Mouse (Mus musculus) granulocyte monocyte progenitor cell, adult 5-6 weeks (primary cell): ENCODE data around the gene Wfdc5. TPM values are rescaled to one million over a fixed set of nuclear protein-coding genes. Genes with fewer than 3 reads are reported as not detected.

Experiments used
- ATAC-seq: replicated peaks from 2 replicates; pipeline ENCODE4 v1.8.0; 2016; ENCODE audit warnings: mild to moderate bottlenecking, moderate TSS enrichment, inconsistent platforms; ENCODE audit not compliant: poor library complexity, severe bottlenecking
- total RNA-seq, 2 experiments: library from RNA; stranded (forward) in 1 of 2; stranded (reverse) in 1 of 2; fragments of 200-712, 200-1000 nt in 1 of 2; fragments of >200 nt in 1 of 2; fragmentation: Nextera tagmentation in 1 of 2; gene quantifications; 2 replicates each; pipeline ENCODE4 v1.2.3; 2014 to 2017

Wfdc5 gene
- total RNA-seq, 2 experiments from 2014 or later: not detected

DNA sequence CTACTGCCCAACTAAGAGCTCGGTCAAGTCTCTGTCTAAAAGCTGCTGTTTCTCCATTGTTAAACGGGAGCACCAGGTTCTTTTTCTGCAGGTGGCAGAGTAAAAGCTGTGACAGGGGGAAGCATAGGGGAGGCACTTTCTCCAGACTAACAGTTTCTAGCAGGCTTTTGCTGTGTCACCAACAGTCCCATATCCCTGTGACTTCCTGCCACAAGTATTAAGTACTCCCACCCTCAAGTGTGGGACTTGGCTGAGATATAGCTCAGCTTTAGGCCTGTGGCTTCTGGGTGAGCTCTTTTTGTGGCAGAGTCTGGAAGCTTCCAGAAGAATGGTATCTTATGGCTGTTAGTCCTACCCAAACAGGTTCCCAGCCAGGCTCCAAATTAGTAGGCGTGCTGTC lies 6.7 kb downstream of the Wfdc5 start:
- no peak for ATAC-seq

DNA sequence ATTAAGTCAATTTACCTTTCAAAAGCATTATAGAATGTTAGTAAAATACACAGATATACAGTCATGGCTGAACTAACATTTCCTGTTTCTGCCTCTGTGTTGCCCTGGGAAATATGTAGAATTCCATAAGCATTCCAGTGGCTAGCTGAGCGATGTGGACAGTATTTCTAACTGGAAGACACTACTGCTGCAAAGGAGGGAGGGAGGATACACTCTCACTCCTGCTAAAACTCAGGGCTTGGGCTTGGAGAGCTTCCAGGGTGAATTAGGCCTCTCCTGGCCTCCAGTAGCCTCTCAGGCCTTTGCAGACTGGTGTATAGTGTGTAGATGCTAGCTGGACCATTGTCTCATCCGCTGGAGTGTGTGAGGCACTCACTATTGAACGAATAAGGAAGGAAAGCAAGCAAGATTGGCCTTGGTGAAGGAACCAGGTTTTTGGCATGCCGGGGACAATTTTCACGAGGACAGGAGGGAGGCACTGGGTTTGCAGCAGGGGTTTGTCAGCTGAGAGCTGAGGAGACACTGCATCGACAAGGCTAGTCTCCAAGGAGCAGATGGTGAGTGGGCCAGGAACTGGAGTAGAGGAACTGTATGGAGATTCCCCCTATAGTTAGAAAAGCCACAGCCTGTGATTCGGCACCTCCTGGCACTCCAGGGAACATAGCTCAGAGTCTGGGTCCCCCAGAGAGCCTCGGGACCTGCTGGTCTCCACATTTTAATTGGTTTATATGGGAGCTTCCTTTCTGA lies 7.7 kb downstream of the Wfdc5 start:
- ATAC-seq: no peak

DNA sequence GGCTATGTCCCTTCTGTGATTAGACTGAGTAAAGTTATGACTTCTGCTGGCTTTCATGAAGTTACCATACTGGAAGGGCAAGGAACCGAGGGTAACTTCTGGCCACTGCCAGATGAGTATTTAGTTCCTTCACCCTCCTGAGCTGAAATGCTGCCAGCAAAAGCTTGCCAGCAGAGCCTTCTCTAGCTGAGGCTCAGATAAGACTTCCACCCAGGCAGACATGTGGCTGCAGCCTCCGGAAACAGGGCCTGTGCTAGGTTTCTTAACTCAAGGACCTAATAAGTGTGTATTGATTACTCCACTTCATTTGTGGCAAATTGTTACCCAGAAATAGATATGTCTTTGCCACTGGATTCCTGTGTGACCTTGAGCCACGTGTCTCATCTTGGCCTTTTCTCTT lies 9.1 kb downstream of the Wfdc5 start:
- ATAC-seq: no peak

DNA sequence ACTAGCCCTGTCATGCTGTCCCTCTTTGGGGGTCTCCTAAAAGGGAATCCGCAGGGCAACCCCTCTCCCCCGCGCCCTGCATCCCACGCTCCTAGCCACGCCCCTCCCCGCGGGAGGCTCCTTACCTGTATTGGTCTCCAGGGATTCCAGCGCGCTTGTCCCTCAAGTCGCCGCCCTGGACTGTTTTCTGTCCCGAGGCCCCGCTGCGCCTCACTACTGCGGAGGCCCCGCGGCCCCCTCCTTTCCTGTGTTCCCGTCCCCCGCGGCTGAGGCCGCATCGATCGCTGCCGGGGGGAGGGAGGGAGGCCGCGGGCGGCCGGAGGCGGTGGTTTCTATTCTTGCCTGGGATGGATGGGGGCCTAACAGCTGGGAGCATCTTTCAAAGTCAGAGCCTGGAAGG lies 11.6 kb downstream of the Wfdc5 start, which contains the start of gene Kcns1:
Gene Kcns1, minus strand, starts transcription at position 212 of the 400 bp plus-strand sequence.
- ATAC-seq: 0 out of 2 replicates have a peak, but pooled peaks have one; percentile 7

DNA sequence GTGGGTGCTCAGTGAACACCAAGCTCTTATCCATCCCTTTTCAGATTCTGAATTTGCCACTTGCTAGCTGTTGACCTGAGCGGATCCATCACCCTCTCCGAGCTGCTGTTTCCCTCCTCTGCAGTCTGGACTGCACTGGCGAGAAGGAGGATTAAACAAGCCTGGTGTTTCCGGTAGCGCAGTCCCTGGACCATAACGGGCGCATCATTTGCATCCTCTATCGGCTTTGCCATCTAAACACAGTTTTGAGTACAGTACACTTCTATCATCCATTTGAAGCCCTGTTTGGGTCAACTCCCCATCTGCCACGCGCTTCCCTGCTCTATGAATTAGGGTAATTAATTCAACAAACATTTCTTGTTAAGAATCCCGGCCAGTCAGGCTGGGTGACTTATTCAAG lies 12.2 kb downstream of the Wfdc5 start:
- ATAC-seq: no peak

DNA sequence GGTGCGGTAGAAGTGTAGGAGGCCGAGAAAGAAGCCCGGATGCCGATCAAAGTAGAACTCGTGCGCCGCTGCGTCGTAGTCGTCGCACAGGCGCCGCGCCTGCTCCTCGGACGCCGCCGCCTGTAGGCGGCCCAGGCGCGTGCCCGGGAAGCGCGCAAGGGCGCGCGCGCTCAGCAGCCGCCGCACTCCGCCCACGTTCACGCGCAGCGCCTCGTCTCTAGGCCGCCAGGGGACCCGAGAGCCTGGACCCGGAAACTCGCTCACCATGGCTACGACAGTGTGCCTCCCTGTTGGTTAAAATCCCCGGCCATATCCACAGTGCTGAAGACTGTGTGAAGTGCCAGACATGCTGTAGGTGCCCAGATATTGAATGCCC lies 14.0 kb downstream of the Wfdc5 start:
- ATAC-seq: peak; percentile 70

DNA sequence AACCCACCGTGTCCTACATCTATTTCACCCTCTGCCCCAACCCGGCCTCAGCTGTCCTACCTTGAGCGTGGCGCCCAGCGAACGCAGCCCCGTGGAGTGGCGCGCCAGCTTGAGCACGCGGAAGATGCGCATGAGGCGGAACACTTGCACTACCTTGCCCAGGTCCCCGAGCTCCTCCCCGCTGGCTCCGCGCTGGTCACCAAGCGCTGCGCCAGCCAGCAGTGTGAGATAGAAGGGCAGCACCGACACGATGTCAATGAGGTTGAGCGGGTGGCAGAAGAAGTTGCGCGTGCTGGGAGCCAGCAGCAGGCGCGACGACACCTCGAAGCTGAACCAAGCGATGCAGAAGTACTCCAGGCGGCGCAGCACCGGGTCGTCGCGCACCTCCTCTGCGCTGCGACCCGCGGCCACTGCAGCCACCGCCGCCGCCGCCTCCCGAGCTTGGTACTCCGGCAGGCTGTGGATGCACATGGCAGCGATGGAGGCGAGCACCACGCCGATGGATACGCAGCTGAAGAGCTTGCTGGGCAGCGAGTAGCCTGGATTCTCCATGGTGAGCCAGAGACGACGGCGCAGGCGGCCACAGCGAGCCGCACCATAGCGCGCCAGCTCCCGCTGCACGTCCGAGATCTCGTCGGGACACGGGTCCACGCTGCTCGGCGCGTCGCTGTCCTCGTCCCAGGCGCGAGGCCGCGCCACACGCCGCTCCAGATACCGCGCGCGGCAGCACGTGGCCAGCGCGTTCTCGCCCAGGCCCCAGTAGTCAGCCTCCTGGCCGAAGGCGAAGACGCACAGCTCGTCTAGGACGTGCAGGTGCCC lies 14.6 kb downstream of the Wfdc5 start:
- ATAC-seq: peak; percentile 14; the same call in 1 of the 2 replicates

DNA sequence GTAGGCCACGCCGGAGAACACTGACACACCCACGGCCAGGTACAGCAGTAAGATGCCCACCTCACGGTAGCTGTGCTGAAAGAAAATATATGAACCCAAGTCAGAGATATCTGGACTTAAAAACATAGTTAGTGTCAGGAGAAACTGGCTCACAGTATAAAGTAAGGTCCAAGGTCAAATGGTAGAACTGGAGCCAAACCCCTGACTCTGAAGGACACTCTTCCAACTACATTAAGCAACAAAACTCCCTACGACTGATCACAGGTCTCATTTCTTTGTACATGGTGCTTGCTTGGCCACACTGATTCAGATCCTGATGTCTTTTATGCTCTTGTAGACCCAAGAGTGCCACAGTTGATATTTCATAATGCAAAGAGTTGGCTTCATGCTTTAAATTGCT lies 17.6 kb downstream of the Wfdc5 start:
- no peak for ATAC-seq

DNA sequence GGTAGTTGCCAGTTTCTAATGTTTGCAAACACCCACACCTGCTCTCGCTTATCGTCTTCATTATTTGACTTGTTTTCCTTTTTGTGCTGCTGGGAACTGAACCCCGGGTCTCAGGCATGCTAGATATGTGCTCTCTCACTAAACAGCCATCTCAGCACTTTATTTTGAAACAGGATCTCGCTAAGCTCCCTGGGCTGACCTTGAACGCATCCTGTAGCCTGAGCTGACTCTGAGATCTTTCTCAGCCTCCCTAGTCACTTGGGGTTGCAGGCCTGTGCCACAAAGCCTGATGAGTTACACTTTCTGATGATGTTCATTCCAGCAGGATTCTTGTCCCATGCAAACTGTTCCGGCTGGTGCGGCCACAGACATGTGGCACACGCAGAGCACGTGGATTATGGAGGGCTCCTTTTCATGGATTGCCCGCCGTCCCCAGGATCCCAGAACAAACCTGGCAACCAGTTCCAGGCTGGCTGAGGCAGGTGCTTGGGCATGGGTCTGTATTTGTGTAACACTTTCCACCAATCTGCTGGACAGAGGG lies 21.0 kb downstream of the Wfdc5 start:
- no peak for ATAC-seq

DNA sequence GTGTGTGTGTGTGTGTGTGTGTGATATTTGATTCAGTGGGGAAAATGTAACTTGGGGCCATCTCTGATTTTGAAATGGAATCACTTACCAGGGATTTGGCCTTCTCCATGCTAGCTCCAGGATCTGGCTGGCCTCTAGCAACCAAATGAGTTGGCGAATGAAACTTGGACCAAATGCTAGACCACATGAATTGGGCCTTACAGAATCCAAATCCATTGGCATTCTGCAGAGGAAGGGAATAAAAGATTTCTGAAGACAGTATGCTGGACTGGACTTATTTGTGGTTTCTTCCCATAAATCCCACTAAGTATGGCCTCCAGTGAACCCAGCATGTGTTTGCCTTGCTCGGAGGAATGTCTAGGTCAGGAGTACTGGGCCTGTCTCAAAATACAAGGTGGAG lies 23.7 kb downstream of the Wfdc5 start:
- no peak for ATAC-seq

DNA sequence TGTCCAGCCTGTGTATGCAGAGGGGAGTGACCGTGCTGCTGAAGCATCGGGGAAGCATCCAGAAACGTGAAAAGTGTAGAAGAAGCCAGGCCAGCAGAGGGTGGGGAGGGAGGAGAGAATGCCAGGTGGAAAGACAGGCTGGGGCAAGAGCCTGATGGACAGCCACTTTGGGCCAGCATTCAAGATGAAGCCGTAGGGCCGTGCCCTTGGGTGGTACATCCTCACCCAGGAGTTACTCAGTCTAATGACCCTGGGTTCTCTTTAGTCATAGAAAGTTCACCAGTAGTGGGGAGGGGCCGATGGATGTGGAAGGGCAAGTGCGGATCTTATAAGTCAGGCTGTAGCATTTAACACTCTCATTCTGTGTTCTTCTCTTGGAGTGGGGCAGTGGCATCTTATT lies 26.4 kb downstream of the Wfdc5 start:
- no peak for ATAC-seq

DNA sequence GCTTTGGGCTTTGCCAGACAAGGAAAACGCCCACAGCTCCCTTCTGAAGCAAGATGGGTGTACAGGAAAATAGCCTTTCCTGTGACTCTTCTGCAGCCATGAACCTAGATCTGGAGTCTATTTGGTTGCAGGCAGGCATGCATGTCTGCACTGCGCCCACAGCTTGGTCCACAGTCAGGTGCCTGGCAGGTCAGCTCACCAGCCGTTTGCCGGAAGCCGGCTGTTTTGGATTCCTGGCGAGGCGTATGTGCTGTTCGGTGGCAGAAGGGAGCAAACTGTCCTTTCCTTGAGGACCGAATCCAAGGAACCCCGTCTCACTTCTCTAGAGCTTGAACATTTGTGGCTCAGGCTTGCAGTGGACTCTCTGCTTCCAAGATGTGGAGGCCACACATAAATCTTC lies 28.5 kb downstream of the Wfdc5 start:
- ATAC-seq: no peak

DNA sequence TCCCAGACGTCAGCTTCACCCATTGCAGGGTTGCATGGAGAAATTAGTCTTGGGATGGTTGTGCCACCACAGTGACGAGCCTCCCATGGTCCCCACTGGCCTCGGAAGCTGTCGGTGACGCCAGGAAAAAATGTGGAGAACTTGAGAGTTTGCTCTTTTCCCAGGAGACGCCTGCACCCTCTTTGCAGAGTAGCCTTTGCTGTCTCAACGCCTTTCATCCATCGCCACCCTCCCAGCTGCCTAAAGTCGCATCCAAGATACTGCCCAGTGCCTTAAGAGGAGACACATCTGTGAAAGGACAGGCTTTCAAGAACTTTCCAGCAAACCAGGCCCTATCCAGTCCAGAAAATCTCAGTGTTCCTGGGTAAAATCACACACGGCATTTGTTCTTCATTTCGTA lies 30.2 kb downstream of the Wfdc5 start:
- no peak for ATAC-seq

DNA sequence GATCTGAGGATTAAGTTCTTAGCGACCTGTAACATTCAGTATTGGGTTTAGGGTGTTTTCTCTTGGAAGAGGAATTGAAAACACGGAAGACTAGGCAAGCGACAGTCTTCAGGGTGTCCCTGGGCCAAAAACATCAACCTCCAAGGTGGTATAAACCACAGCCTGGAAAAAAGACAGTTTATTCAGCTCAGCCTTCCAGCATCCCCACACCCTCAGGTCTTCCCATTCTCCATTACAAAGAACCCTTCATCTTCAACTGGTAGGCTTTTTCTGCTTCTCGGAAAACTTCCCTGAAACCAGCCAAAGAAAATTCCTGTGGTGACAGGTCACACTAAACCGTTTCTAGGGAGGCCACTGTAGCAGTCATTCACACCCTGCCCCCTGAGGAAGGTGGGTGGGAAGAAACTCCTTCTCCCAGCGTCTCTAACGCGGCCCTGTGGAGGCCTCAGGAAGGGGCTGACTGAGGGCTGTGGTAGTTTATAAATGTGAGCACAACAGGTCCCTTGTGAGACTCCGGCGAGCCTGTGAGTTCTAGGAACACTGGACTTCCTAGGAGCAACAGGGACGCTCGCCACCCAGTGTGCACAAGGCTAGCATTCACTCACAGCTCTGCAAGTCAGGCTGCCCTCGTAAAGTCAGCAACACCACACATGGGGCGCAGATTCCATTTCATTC lies 32.3 kb downstream of the Wfdc5 start:
- no peak for ATAC-seq

DNA sequence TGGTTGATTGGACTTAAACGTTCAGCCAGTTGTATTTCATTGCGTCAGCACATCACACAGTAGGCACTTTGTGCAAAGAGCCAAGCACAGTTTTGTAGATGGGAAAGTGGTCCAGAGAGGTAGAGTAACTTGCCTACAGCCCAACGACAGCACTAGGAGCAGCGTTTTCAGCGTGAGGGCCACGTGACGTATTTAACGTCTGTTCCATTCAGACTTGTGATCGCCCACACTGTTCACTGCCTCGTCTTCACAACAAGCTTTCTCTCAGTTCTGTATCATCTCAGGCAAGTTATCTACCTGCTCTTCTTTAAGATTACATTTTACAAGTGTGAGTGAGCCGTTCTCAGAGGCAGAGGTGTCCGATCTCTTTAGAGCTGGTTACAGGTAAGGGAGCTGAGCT lies 36.0 kb downstream of the Wfdc5 start:
- no peak for ATAC-seq

DNA sequence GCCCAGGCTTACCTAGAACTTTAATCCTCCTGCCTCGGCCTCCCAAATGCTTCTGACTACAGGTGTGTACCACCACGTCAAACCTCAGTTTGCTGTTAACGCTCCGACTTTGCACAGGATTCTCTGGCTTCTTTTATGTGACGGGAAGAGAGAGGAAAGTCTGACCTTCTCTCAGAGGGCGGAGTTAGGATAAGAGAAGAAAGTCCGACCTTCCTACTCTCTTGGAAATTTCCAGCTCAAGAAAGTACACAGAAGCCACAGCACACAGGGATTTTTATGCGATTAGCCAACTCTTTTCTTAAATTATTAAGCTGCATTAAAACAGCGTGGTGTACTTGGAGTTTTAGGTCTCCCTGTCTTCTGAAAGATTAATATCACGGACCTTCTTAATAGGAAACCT lies 38.0 kb downstream of the Wfdc5 start:
- no peak for ATAC-seq

DNA sequence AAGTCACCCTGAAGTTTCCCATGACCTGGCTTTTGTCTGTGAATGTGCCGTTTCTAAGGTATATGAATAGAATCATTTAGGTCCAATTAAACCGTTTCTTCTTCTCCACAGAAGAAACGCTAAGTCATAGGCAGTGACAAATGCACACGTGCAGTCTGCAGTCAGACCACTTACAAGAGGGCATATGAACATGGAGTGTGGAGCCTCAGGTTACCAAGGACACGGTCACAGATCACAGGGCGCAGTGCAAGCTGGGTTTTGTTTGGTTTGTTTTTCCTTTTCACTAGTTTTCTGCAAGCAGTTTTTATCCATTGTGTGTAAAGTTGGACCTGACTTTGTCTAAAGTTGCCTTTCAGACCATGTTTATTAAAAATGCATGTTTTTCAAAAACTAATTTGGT lies 38.5 kb downstream of the Wfdc5 start:
- no peak for ATAC-seq

DNA sequence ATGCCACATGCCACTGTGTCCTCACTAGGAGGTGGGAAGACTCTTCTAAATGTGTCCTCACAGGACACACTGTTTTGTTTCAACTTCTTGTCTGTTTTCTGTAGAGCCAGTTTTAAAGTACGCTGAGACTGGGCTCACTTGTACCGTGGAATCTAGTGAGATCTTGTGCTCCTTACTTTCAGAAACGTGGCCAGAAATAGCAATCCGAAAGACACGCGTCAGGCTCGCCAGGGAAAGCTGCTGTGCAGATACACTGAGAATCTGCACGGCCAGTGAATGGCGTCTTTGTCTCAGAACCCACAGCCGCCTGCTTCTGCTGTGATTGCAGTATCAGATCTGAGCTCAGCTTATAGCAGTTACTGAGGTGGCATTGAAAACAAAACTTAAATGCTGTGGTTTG lies 40.5 kb downstream of the Wfdc5 start:
- ATAC-seq: no peak

DNA sequence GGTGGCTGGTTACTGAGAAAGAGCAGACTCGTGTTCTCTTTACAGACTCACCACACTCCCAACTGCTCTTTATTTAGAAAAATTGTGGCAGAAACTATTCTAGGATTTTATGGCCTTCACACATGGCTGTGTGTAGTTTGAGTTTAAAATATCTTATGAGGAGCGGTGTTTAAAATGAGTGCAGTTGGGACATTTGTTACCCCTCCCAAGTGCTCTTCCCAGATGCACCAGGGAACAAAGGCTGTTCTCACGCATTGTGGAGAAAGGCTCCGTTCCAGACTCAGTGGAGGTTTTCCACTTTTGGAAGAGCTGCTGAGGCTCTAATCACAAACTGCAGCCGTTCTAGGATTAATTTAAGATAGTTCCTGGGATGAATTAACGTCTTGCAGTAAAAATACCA lies 44.8 kb downstream of the Wfdc5 start:
- ATAC-seq: no peak

DNA sequence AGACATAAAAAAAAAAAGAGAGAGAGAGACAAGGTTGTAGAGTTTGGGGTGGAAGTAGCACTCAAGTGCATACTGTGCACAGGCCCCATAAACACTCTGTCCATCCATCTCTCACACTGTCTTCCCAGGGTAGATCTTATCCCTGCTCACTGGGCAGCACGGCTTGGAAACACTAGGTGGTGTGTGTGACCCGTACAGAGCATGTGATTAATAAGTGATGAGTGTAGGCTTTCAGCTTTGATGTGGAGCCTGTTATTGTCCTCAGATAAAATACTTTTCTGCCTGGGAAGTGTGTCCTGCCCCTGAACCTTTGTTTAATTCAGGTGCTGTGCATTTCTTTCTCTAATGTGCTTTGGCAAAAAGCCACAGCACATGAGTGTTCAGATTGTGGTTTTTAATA lies 46.1 kb downstream of the Wfdc5 start:
- no peak for ATAC-seq

DNA sequence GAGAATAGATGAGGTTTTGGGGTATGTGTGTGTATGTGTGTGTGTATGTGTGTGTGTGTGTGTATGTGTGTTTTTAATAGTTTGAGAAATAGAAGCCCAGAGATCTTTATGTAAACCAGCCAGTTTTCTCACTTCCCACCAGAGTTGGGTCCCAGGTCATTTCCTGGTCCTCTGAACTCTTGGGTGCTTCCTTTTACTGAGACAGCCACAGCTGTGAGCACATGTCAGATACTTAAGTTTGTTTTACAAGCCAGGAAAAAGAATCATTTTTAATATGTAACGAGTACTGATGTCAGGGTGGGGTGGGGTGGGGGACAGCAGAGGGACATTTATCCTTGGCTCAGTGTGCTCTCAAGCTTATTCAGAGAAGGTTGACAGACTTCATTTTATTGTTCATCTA lies 47.2 kb downstream of the Wfdc5 start:
- ATAC-seq: no peak
